Mouse (Mus musculus) frontal cortex, postnatal 10 days (tissue): ENCODE results near the gene Lrsam1.

Experiments used
- DNase-seq, 2 experiments: peaks; one replicate each; pipeline ENCODE4 v3.0.0; 2022; ENCODE audit warnings: low spot score in 2 of 2, mixed read lengths in 1 of 2

Gene Lrsam1

DNA sequence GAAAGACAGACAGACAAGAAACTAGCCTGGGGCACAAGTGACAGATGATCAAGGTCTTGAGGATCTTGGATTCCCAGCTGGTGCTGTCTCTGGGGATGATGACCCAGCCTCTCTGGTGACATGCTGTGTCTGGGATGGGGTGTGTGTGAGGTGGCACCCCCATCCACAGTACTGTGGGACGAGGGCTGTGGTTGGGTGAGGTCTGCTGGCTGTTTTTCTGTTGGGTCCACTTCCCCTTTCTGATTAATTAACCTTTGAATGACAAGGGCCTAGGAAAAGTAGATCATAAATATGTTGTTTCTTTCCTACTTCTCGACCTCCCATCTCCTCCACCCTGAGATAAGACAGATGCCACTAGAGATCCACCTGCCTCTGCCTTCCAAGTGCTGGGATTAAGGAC lies 67.3 kb downstream of the Lrsam1 start:
- no peak for DNase-seq

DNA sequence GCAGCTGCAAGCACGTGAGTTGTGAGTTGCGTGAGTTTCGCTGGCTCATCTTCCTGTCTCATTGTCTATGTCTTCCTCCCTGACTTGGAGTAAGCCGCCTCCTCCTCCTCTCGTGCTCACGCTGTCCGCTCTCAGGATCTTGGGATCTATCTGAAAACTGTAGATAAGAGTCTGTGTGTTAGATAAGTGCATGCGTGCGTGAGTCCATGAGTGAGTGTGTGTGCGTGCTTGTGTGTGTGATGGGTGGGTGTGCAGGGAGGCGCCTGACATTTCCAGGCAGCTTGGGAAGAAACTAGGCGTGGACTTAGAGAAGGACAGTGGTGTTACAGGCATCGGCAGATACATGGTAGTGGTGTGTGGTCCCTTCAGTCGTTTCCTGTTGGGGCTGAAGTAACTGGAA lies 68.9 kb downstream of the Lrsam1 start:
- DNase-seq = no peak

DNA sequence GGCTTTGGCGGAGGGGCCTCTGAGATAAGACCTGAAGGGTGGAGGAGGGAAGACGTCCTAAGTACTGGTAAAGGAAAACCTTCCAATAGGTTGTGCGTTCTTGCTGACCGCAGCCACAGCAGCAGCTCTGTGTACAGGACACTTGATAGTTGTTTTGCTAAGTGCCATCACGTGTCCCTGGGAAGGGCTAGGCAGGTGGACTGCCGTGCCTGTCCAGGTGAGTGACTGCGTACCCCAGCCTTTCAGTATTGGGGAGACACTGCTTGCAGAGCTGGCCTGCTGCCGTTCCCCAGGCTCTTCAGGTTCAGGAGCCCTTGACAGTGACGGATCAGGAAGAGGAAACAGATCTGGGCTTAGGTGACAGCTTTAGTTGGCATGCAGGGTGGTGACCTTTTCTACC lies 70.1 kb downstream of the Lrsam1 start:
- DNase-seq = no peak

DNA sequence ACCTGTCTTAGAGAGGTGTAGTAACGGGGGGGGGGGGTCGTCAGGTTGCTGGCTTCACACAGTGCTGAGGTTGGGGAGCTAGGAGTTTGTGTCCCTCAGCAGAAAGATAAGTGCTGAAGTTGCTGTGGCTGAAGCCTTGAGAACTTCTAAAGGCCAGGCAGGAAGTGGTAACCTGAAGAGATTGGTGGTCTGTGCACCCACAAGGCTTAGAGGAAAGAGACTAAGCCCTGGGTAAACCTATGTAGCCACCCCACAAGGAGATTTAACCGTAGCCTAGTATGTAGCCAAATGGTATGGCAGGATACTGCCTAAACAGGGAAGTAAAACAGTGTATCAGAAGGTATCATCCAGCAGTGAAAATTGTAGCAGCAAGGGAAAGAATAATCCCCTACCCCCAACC lies 71.1 kb downstream of the Lrsam1 start:
- no peak for DNase-seq

DNA sequence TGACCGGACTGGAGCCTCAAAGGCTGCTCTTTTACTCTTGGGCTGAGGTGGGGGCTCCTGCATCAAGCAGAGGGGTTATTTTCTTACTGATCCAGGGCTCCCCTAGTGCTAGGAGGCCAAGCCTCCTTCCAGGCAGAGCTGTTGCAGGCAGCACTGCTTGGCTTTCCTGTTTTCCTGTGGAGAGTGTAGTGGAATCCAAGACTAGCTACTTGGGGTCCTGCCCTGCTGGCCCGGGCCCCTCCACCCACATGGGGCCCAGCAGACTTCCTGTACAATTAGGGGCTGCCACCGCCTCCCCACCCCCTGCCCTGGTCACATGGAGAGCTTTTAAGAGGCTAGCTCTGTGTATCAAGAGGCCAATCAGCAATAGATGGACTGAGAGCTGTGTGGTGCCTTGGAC lies 72.9 kb downstream of the Lrsam1 start:
- DNase-seq = no peak

DNA sequence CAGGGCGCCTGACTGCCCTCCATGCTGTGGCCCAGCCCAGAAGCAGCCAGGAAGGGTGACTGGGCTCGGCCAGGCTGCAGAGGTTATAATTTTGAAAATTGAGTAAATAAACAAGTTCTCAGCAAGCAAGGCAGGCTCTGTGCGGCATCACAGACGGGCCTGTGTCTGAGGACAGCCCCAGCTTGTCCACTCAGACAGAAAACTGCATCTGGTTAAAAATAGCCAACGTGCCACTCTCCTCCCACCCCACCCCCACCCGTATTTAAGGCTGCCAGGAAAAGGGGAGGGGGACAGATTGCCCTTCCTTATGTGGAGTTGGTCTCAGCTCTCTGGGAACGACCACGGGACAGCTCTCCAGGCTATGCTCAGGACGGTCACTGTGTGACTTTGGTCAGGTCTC lies 73.4 kb downstream of the Lrsam1 start:
- DNase-seq = no peak

DNA sequence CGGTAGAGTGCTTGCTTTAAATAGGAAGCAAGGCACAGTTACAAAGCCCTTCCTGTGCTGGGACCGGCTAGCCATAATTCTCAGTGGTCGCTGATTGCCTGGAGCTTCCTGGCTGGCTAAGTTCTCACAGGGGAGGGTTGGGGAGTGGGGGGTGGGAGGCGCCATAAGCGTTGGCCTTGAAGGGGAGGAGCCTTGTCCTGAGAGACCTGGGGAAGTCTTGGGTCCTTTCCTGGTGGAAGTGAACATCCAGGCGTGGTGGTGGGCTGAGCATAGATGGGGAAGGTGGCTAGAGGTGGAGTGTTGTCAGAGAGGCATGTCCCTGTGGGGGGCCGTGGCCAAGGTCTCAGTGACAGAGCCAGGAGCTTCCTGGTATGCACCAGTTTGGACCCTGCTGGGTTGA lies 76.7 kb downstream of the Lrsam1 start:
- DNase-seq = no peak

DNA sequence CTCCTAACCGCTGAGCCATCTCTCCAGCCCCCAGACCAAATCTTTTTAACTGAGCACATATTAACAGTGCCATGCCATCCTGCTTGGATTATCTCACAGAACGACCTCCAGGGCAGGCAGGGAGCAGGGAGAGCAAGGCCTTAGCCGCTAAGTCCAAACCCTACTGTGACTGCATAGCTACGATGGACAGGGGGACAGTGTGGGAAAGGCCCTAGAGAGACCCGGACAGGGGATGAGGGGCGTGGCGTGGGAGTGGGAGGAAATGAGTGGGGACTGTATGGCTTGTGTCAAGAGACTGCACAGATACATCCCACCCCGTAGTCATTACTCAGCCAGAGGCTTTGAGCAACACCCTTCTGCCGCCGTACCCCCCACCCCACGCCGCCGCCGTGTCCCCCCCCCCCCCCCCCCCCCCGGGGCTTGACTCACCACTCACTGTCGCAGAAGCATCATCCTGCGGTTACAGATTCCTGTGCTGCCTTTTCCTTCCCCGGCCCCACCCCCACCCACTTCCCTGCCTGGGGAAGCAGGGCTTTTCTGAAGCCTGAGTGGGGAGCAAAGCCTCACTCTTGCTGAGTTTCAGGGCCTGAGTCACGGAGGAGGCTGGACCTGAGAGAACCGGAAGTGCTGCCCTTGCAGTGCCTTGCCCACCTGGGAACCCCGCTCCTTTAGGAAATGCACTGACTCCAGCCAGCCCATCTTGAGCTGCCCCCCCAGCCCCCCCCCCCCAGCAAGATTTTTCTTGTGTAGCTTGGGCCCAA lies 79.0 kb downstream of the Lrsam1 start:
- DNase-seq = no peak

DNA sequence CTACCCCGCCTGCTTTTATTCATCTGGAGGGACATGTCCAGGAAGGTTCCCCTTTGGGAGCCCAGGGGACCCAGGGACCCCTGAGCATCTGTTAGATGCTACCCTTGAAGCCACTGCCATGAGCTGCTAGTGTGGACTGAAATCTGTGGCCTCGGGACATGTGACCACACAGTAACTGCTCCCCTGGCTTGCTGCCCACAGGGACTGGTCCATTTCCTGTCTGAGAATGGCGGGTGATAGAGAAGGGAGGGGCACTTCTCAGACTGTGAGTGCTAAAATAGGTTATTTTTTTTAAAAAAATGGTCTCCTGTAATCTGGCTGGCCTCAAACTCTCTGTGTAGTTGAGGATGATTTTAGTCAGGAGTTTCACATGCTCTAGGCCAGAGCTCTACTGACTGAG lies 79.7 kb downstream of the Lrsam1 start:
- DNase-seq = no peak

DNA sequence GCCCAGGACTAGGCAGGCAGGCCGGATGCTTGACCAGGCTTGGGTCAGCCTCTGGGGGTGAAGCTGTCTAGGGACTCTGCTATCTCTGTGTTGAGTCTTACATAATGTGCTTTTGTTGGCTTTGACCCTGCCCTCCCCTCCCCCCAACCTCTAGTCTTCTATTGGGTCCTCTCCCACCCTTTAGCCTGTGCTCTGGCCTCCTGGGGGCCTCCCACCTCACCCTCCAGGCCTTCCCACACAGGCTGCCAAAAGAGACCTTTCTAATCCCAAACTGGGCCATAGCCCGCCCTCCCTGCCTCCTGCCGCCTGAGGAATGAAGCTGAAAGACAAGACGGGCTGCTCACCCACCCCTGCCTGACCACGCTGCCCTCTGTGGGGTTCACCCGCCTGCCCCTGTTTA lies 80.4 kb downstream of the Lrsam1 start:
- no peak for DNase-seq

DNA sequence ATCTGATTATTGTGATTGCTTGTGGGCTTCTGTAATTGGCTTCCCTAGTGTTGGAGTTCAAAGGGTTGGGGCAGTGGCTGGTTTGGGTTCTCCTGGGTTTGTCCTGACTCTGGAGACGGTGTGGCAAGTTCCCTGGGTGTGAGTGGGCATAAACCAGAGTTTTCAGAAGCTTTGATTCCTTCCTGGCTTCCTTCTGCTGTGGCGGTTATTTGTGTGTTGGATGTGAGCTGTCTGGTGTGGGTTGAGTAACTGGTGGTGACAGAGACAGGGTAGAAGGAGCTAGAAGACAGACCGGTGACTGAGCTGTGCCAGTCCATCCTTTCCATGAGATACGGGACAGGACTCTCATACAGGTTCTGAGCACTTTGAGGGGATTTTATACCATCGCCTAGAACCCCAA lies 81.8 kb downstream of the Lrsam1 start:
- no peak for DNase-seq

DNA sequence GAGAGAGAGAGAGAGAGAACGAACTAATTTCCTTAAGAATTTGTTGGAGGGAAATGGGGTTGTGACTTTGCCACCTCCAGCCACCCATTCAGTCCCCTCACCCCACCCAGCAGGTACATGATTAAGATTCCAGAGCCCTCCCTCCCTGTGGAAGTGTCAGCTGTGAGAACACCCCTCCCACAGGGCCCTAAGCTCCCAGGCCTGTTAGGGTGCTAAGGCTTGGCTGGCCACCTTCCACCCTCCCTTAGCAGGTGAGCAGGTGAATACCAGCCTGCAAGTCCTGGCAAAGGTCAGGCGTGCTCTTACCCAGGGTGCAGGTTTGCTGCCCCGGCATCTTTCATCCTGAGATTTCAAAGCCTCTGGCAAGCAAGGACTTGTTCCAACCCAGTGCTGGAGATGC lies 83.0 kb downstream of the Lrsam1 start:
- no peak for DNase-seq

DNA sequence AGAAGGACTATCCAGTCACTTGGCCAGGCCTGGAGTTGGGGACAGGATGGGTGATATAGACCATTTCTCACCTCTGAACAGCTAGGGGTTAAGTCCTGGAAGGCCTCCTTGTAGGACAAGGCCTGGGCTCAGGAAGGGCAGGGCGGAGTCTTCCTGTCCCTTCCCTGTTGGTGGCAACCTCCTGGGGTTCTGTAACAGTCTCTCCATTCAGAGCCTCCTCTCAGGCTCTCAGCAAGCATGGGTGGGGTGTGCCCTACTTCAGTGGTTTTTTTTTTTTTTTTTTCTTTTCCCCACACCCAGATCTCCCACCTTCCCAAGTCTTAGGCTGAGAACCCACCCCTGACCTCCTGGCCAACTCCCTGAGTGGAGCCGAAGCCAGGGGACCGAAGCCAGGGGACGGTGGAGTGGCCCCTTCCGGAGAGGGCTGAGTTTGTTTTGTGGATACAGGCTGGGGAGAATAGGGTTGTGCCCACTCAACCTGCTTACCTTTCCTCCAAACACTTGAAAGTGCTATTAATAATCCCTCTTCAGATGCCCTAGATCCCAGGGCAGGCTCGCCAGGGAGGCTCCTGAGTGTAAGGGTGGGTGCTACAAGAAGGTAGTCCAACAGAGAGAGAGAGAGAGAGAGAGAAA lies 83.5 kb downstream of the Lrsam1 start:
- no peak for DNase-seq

DNA sequence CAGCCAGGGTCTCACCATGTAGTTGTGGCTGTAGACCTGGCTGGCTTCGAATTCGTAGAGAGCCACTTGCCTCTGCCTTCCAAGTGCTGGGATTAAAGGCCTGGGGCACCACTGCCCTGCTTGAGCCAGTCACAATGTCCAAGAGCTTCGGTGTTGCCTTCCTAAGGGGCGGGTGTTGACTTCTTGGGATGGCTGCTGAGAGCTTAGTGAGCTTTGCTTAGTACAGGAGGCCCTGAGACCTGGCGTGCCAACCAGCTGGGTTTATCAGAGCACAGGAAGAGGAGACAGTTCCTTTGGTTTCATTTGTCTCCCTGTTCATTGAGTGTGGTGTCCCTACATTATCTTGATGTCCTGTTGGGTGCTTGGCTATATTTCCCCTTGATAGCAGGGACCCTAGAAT lies 84.1 kb downstream of the Lrsam1 start:
- no peak for DNase-seq

DNA sequence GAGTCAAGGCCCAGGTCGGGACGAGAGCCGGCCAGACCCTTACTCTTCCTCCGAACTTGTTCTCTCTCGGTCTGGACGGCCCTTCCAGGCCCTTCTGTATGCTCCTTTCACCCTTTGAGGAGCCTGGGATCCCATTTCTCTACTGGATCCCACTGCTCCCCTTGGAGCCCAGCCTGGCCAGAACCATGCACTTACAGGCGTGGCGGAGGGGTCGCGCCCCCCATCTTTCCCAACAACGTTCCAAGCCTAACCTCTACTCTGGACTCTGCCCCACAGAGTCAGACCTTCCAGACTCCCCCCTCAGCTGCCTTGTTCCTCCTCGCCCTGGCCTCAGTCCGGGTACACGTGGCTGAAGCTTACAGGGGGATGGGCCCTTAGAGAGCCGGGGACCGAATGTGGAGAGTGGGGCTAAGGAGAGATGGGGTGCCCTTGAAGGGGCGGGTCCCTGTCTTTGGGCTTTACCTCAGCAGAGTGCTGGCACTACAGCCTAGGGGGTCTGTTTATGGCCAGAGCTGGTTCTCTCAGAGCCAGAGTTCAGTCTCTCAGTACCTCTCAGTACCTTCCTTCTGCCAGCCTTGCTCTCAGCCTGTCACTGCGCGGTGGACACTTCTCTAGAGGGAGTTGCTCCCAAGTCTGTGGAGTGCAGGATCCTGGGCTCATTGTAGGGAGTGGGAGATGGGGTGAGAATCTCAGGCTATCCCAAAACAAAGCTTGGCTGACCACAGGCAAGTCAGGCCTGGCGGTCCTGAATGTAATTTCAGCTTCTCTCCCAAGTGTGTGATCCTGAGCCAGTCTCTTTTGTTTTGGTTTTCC lies 84.7 kb downstream of the Lrsam1 start:
- DNase-seq = no peak

DNA sequence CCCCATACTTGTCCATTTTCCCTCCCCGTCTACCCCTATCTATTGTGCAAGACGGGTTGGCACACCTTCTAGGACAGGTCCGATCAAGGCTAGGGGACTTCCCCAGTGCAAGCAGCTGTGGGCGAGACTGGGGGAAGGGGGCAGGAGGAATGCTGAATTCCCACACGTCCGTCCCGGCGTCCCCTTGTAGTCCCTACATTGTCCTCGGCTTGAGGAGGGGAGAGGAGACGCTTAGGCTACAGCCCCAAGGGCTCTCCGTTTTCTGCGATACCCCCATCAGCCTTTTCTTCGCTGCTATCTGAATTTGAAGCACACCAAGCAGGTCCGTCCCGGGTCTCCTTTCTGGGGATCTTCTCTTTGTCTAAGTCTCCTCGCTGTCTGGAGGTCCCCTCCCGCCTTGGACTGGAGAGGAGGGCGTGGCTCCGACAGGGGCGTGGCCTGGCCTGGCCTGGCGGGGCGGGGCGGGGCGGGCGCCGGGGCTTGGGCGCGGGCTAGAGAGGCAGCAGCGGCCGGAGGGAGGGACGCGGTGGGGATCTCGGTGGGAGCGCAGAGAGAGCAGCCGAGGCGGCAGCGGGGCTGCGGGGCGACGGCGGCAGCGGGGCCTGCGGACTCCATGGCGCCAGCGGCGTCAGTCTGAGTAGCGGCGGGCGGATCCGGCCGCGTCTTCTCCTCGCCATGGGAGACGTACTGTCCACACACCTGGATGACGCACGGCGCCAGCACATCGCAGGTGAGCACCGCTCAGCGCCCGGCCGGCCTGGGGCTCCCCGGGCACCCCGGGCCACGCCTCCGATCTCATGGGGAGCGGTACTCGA lies 85.5 kb downstream of the Lrsam1 start, which contains the start of gene Fam129b:
TSS of gene Fam129b (plus strand) at position 440 of the 815 bp plus-strand sequence.
- peak; percentile 54 to 75 for DNase-seq
